Mouse (Mus musculus): Measurements from ENCODE around the gene Rnf149.

DNA sequence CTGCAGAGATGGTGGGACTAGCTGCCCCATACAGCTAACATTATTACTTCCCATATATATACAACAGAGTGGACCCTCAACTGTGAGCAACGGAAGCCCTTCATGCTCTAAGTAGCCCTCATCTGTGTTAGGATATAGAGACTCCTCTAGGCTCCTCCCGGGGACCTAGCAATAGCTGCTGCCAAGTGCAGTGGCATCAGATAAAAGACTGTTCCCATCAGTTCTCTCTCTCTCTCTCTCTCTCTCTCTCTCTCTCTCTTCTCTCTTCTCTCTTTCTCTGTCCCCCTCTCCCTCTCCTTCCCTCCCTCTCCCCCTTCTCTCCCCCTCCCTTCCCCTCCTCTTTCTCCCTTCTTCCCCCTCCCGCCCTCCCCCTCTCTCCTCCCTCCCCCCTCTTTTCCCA, 4.0 kb upstream of the Rnf149 start:
- TF ChIP-seq CTCF (IDR thresholded peaks at IDR 0.05; ENCODE audit: borderline replicate concordance, insufficient read depth, low read length), result no peak
- TF ChIP-seq POLR2A (IDR thresholded peaks at IDR 0.05; ENCODE audit: low read depth, low read length), result no peak

Measured in embryonic fibroblast, embryonic 13.5 days (primary cell).